Mouse (Mus musculus): ENCODE measurements around the gene Stn1. TPM values are rescaled to one million over a fixed set of nuclear protein-coding genes. Genes with fewer than 3 reads are reported as not detected.

Gene Stn1
- polyA plus RNA-seq, 1 experiment from 2014 or later, result 34.2 TPM

DNA sequence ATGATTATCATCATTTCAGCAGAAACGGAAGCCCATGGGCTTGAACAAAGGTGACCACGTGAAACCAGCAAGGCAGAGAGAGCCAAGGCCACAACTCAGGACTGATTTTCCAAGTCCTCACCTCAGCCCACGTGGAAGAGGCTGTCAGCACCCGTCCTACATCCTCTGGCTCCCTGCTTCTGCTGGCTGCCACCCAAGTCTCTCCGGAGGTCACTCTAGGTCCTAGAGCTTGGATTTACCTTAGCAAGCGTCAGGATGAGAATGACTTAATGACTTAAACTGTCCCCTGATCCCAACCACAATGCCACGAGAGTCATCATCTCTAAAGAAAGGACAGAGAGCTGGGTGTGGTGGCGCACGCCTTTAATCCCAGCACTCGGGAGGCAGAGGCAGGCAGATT is 84.6 kb downstream of the Stn1 start:
- 49% methylated on average over 10 of the region's 10 CpGs for WGBS
- Histone ChIP-seq H3K4me3 (no peak overlapping the region), H3K4me2 (no peak overlapping the region), H3K4me1 (replicated peaks) (peaks cover 97% of the 10 kb centered on the region), H3K27me3 (replicated peaks) (no peaks in the 10 kb centered on the region), H3K9ac (no peak overlapping the region), H3K9me3 (replicated peaks) (no peaks in the 10 kb centered on the region), H3K36me3 (no peaks in the 10 kb centered on the region), H3K27ac (ENCODE audit: poor library complexity, severe bottlenecking) (peak overlapping the region; percentile 44; the same call in 1 of the 2 replicates)
- ATAC-seq (ENCODE audit: insufficient number of reproducible peaks, low FRiP score), result no peak

DNA sequence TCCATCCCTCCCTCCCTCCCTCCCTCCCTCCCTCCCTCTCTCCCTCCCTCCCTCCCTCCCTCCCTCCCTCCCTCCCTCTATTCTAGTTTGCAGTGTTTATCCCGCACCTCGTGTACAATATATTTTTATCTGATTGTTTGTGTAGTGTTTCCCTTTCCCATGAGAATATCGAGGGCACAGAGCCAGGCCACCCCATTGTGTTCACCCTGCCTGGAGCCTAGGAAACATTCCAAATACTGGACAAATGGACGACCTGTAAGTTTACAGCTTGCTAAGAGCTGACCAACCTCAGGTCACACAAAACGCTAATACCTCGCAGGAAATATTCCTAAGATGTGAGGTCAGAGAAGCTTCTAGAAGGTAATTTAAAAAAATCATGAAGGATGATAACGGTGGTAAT is 85.1 kb downstream of the Stn1 start:
- WGBS, result 65% methylated on average over 7 of the region's 7 CpGs
- no peak for ATAC-seq (ENCODE audit: insufficient number of reproducible peaks, low FRiP score)
- Histone ChIP-seq H3K36me3 (no peaks in the 10 kb centered on the region), H3K9me3 (replicated peaks) (no peaks in the 10 kb centered on the region), H3K4me1 (replicated peaks) (peaks cover 97% of the 10 kb centered on the region), H3K27ac (ENCODE audit: poor library complexity, severe bottlenecking) (no peak overlapping the region), H3K9ac (no peak overlapping the region), H3K4me2 (no peak overlapping the region), H3K4me3 (no peak overlapping the region), H3K27me3 (replicated peaks) (no peaks in the 10 kb centered on the region)

DNA sequence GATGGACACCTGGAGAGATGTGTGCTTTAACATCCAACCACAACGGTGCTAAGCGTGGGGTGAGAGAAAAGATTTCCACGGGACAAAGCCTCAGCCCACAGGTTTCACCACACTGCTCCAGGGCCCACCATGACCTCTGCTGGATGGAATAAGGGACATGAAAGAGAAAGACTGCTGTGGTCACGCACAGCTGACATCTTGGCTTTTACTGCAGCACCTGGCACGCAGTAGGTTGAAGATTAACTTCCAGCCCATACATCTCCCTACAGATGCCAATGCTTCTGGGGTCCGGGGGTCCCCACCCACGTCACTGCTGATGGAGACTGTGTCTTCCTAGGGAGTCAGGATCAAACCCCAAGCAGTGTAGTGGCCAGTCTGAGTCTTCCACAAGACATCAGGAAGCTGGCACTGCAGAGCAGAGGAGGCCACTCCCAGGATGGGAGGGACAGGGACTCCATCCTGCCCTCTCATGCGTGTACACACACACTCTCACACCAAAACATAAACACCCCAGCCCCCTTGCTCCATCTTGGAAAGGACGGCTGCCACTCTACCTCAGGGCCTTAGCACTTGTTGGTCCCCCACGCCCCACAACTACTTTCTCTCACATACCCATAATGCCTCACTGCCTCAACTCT is 85.7 kb downstream of the Stn1 start:
- WGBS, result 75% methylated on average over 10 of the region's 10 CpGs
- no peaks in the 10 kb centered on the region for H3K27me3 ChIP-seq (replicated peaks)
- no peak overlapping the region for H3K27ac ChIP-seq (ENCODE audit: poor library complexity, severe bottlenecking)
- H3K9ac ChIP-seq, result no peak overlapping the region
- no peak overlapping the region for H3K4me2 ChIP-seq
- no peak for ATAC-seq (ENCODE audit: insufficient number of reproducible peaks, low FRiP score)
- H3K4me1 ChIP-seq (replicated peaks), result peaks cover 97% of the 10 kb centered on the region
- H3K4me3 ChIP-seq, result no peak overlapping the region
- no peaks in the 10 kb centered on the region for H3K36me3 ChIP-seq
- H3K9me3 ChIP-seq (replicated peaks), result no peaks in the 10 kb centered on the region

Other genes with a start within 250 kb of the Stn1 start
- gene Sh3pxd2a, start 73.1 kb downstream of the Stn1 start, polyA plus RNA-seq (2016; fragmentation: Nextera tagmentation; extraction: Ambion mirVana), result 6.2 TPM in 2 replicates
- 12.6 and 13.0 TPM in 2 replicates for gene Slk, start 42.2 kb upstream of the Stn1 start, polyA plus RNA-seq (2016; fragmentation: Nextera tagmentation; extraction: Ambion mirVana)
- gene Col17a1, start 154.6 kb upstream of the Stn1 start, polyA plus RNA-seq (2016; fragmentation: Nextera tagmentation; extraction: Ambion mirVana), result 0.36 and 0.69 TPM in 2 replicates
- gene Sfr1, start 194.2 kb upstream of the Stn1 start, polyA plus RNA-seq (2016; fragmentation: Nextera tagmentation; extraction: Ambion mirVana), result 258 and 263 TPM in 2 replicates